Mouse (Mus musculus) T-helper 2 cell (primary cell): Measurements from ENCODE around the gene Usp25.

Source experiments
- in situ Hi-C: fragments of 300-600 bp; cut with MboI, MseI; formaldehyde crosslinking; loops from one replicate; pipeline ENCODE4 v1.15.1; 2025; ENCODE audit warnings: high pct_unique_total_duplicates

The Usp25 gene

GRCm38 (mm10) chr16:77140651-77141050 lies 127.1 kb downstream of the Usp25 start:
- in situ Hi-C loops, result loop anchor here (10.0 kb wide), 1 partner anchor 994 kb away; no protein-coding TSS in a partner anchor

GRCm38 (mm10) chr16:77146801-77147200 lies 133.3 kb downstream of the Usp25 start:
- in situ Hi-C loops, result loop anchor here (10.0 kb wide), 1 partner anchor 988 kb away; no protein-coding TSS in a partner anchor

GRCm38 (mm10) chr16:77150338-77150737 lies 136.8 kb downstream of the Usp25 start:
- in situ Hi-C loops, result no loop called here

- in situ Hi-C loops, result no loop called here
These were observed 137.4 kb downstream of the Usp25 start for GRCm38 (mm10) chr16:77150884-77151283.

- in situ Hi-C loops, result no loop called here
These were observed 138.8 kb downstream of the Usp25 start for GRCm38 (mm10) chr16:77152288-77152687.

GRCm38 (mm10) chr16:77153216-77153715 lies 139.8 kb downstream of the Usp25 start:
- in situ Hi-C loops, result no loop called here

GRCm38 (mm10) chr16:77153815-77154214 lies 140.3 kb downstream of the Usp25 start:
- in situ Hi-C loops, result no loop called here

GRCm38 (mm10) chr16:77154831-77155230 lies 141.3 kb downstream of the Usp25 start:
- in situ Hi-C loops, result no loop called here
